8 mouse cellular contexts compared by ENCODE assay signal in the genomic region with DNA sequence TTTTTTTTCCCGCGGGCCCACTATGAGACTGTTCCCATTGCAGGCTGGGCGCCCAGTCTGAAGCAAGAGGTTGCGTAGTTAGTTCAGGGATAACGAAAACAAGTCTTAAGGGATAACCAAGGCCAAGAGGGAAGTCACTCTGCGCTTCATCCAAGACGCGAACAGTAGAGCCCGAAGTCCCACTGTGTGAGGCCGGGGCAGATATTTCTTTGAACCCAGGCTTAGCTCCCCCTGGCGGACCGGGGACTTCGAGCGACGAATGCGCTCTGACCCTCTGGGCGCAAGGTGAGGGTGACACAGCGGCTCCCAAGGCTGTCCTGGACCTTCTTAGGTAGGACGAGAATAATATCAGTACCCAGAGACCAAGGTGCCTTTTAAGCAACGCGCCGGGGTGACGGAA. TPM values are rescaled to one million over a fixed set of nuclear protein-coding genes. Genes with fewer than 3 reads are reported as not detected.
DNase-seq lines count a peak whose midpoint lies in the region; ATAC-seq lines count a peak whose summit lies in the region.

No protein-coding gene starts in this region.

- DNase-seq in CD8-positive naive resting alpha-beta T cell, adult 2 months (ENCODE audit: low read depth in 2 of 2, low spot score in 2 of 2), result peak; percentile 51 to 72
- peak; percentile 89 for DNase-seq in ZHBTc4 (ENCODE audit: low read depth, low spot score)
- peak; percentile 88 for DNase-seq in kidney, postnatal 10 days
- peak; percentile 86 for DNase-seq in lung, postnatal 36 days
- peak; percentile 75 for DNase-seq in skeletal muscle tissue, adult 2 months (ENCODE audit: low read depth, low spot score)

- ATAC-seq in embryonic facial prominence, embryonic 13.5 days (ENCODE audit: insufficient number of reproducible peaks, insufficient read depth, low FRiP score, low TSS enrichment, low read depth), result no peak
- ATAC-seq in heart, embryonic 14.5 days (ENCODE audit: insufficient number of reproducible peaks, insufficient read depth, low FRiP score, low read depth), result no peak
- no peak for ATAC-seq in erythroid progenitor cell, adult 5-6 weeks (replicated peaks; ENCODE audit: low FRiP score, poor library complexity, severe bottlenecking)

- H3K4me1 ChIP-seq in embryonic facial prominence, embryonic 13.5 days, result peaks cover 68% of the 10 kb centered on the region
- H3K4me1 ChIP-seq in heart, embryonic 14.5 days (ENCODE audit: control insufficient read depth in 2 of 2, insufficient read depth in 2 of 2, low read length in 2 of 2), result peaks cover 44 to 55% of the 10 kb centered on the region in 2 experiments

- H3K27ac ChIP-seq in embryonic facial prominence, embryonic 13.5 days, result no peak overlapping the region
- H3K27ac ChIP-seq in heart, embryonic 14.5 days (replicated peaks in 1 of 2; ENCODE audit: control insufficient read depth in 1 of 2, insufficient read depth in 1 of 2, low read depth in 2 of 2, low read length in 2 of 2), result no peak overlapping the region

- peak overlapping the region; percentile 44 for H3K9ac ChIP-seq in embryonic facial prominence, embryonic 13.5 days
- peak overlapping the region; percentile 72; the same call in 1 of the 2 replicates for H3K9ac ChIP-seq in heart, embryonic 14.5 days (ENCODE audit: low read length)

- no peaks in the 10 kb centered on the region for H3K36me3 ChIP-seq in embryonic facial prominence, embryonic 13.5 days
- no peaks in the 10 kb centered on the region for H3K36me3 ChIP-seq in heart, embryonic 14.5 days (ENCODE audit: control insufficient read depth, insufficient read depth, low read length)

- 1% methylated on average over 23 of the region's 23 CpGs for WGBS in embryonic facial prominence, embryonic 13.5 days
- WGBS in heart, embryonic 14.5 days, result 1% methylated on average over 23 of the region's 23 CpGs

- H3K27me3 ChIP-seq in embryonic facial prominence, embryonic 13.5 days, result peaks cover 98% of the 10 kb centered on the region
- H3K27me3 ChIP-seq in heart, embryonic 14.5 days (ENCODE audit: control insufficient read depth, insufficient read depth, low read length), result peaks cover 38% of the 10 kb centered on the region

- peak overlapping the region; percentile 98 for H3K4me2 ChIP-seq in embryonic facial prominence, embryonic 13.5 days
- peak overlapping the region; percentile 97 for H3K4me2 ChIP-seq in heart, embryonic 14.5 days (ENCODE audit: low read length)

- H3K4me3 ChIP-seq in embryonic facial prominence, embryonic 13.5 days, result peak overlapping the region; percentile 57
- peak overlapping the region; percentile 48 to 58 for H3K4me3 ChIP-seq in heart, embryonic 14.5 days (ENCODE audit: control insufficient read depth in 1 of 2, insufficient read depth in 1 of 2, low read depth in 1 of 2, low read length in 2 of 2)

- H3K9me3 ChIP-seq in embryonic facial prominence, embryonic 13.5 days, result no peaks in the 10 kb centered on the region
- H3K9me3 ChIP-seq in heart, embryonic 14.5 days (ENCODE audit: control insufficient read depth, low read length), result no peaks in the 10 kb centered on the region

RNA-seq across cellular contexts. Expression of a gene that starts 1.7 kb away (rescaled TPM):
- 10.8 and 12.4 TPM in 2 replicates for polyA plus RNA-seq in embryonic facial prominence, embryonic 13.5 days (2015; fragmentation: Nextera tagmentation; extraction: Ambion mirVana)
- 13.5 and 14.7 TPM in 2 replicates for polyA plus RNA-seq in heart, embryonic 14.5 days (2014; fragmentation: Nextera tagmentation; extraction: Ambion mirVana)
- not detected in 2 replicates for total RNA-seq in erythroid progenitor cell, adult 5-6 weeks (2015; ENCODE audit: low replicate concordance)
- total RNA-seq in erythroid progenitor cell, adult 5-6 weeks (2017; ENCODE audit: low replicate concordance), result not detected in 2 replicates
